Mouse (Mus musculus): Measurements from ENCODE around the gene Gm572. TPM values are rescaled to one million over a fixed set of nuclear protein-coding genes. Genes with fewer than 3 reads are reported as not detected.

The Gm572 gene
- 0.13 TPM in 1 of 2 replicates, not detected in the other for polyA plus RNA-seq (2012; rRNA removed)

- TF ChIP-seq CTCF (IDR thresholded peaks at IDR 0.05; ENCODE audit: insufficient read depth, low read length) (no peak), POLR2A (IDR thresholded peaks at IDR 0.05; ENCODE audit: borderline replicate concordance, extremely low read depth, low read depth, low read length) (no peak)
- WGBS: 46% methylated on average over 15 of the region's 15 CpGs
- peaks cover 4% of the 10 kb centered on the region; the same call in 1 of the 2 replicates for H3K4me1 ChIP-seq (ENCODE audit: control insufficient read depth, insufficient read depth, low read length)
- no peak for DNase-seq
- H3K4me3 ChIP-seq (replicated peaks; ENCODE audit: extremely low read depth, low read depth, low read length): peak within 1 kb of the TSS; percentile 48
These were observed at the start of gene Gm572 for GRCm38 (mm10) chr4:148643291-148644156. TSS of gene Gm572 (plus strand) at chr4:148643317.

- Histone ChIP-seq H3K4me1 (ENCODE audit: control insufficient read depth, insufficient read depth, low read length) (peaks cover 9% of the 10 kb centered on the region), H3K4me3 (replicated peaks; ENCODE audit: extremely low read depth, low read depth, low read length) (no peak overlapping the region)
- DNase-seq: no peak
- TF ChIP-seq POLR2A (IDR thresholded peaks at IDR 0.05; ENCODE audit: borderline replicate concordance, extremely low read depth, low read depth, low read length): no peak
- no peak for TF ChIP-seq CTCF (IDR thresholded peaks at IDR 0.05; ENCODE audit: insufficient read depth, low read length)
- WGBS: 95% methylated on average over 11 of the region's 11 CpGs
These were observed 49.1 kb upstream of the Gm572 start for GRCm38 (mm10) chr4:148593996-148594395.

DNA sequence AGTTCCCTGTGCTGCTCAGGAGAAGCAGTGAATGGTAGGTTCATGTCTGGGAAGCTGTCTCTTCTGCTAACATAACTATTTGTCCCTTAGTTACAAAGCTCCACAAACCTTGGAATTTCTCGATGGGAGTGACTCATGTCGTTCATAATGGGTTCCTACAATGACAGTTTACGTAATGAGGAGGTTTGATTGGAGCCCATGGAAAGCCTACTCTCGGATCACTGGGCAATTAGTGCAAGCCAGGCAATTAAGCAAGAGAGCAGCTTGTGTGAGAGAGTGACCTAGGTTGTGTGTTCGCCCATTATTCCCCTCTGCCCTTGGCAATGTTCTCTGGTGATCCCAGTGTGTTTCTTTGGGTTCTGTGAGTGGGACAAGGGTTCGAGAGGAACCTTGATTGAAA lies 47.2 kb upstream of the Gm572 start:
- DNase-seq: no peak
- peaks cover 5% of the 10 kb centered on the region for H3K4me1 ChIP-seq (ENCODE audit: control insufficient read depth, insufficient read depth, low read length)
- H3K4me3 ChIP-seq (replicated peaks; ENCODE audit: extremely low read depth, low read depth, low read length): no peak overlapping the region
- TF ChIP-seq CTCF (IDR thresholded peaks at IDR 0.05; ENCODE audit: insufficient read depth, low read length): no peak
- no peak for TF ChIP-seq POLR2A (IDR thresholded peaks at IDR 0.05; ENCODE audit: borderline replicate concordance, extremely low read depth, low read depth, low read length)
- WGBS: 82% methylated on average over 6 of the region's 6 CpGs

GRCm38 (mm10) chr4:148596731-148597130 lies 46.4 kb upstream of the Gm572 start:
- WGBS: 93% methylated on average over 3 of the region's 3 CpGs
- TF ChIP-seq CTCF (IDR thresholded peaks at IDR 0.05; ENCODE audit: insufficient read depth, low read length) (no peak), POLR2A (IDR thresholded peaks at IDR 0.05; ENCODE audit: borderline replicate concordance, extremely low read depth, low read depth, low read length) (no peak)
- no peak for DNase-seq
- H3K4me1 ChIP-seq (ENCODE audit: control insufficient read depth, insufficient read depth, low read length): peaks cover 5% of the 10 kb centered on the region
- no peak overlapping the region for H3K4me3 ChIP-seq (replicated peaks; ENCODE audit: extremely low read depth, low read depth, low read length)

- WGBS: 96% methylated on average over 12 of the region's 12 CpGs
- TF ChIP-seq POLR2A (IDR thresholded peaks at IDR 0.05; ENCODE audit: borderline replicate concordance, extremely low read depth, low read depth, low read length): no peak
- no peak overlapping the region for H3K4me3 ChIP-seq (replicated peaks; ENCODE audit: extremely low read depth, low read depth, low read length)
- DNase-seq: no peak
- no peaks in the 10 kb centered on the region for H3K4me1 ChIP-seq (ENCODE audit: control insufficient read depth, insufficient read depth, low read length)
These were observed 44.3 kb upstream of the Gm572 start for GRCm38 (mm10) chr4:148598826-148599225.

DNA sequence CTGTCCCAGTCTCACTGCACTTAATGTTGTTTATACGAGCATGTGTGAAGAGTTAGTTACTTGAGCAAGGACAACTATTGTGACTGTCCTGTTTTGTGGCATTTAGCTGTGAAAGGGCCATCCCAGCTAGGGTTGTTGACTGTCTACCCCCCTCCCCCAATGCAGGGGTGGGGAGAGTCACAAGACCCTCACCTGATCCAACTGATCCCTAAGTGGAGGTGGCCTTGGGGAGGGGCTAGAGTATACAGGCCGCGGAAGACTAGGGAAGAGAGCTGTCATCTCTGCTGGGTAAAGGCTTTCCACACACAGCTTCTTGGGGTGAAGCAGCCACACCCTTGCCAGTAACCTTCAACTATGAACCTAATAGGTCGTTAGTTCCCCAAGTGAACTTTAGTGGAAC lies 42.8 kb upstream of the Gm572 start:
- DNase-seq: no peak
- H3K4me3 ChIP-seq (replicated peaks; ENCODE audit: extremely low read depth, low read depth, low read length): no peak overlapping the region
- no peaks in the 10 kb centered on the region for H3K4me1 ChIP-seq (ENCODE audit: control insufficient read depth, insufficient read depth, low read length)
- no peak for TF ChIP-seq POLR2A (IDR thresholded peaks at IDR 0.05; ENCODE audit: borderline replicate concordance, extremely low read depth, low read depth, low read length)
- TF ChIP-seq CTCF (IDR thresholded peaks at IDR 0.05; ENCODE audit: insufficient read depth, low read length): no peak
- WGBS: 86% methylated on average over 4 of the region's 4 CpGs

DNA sequence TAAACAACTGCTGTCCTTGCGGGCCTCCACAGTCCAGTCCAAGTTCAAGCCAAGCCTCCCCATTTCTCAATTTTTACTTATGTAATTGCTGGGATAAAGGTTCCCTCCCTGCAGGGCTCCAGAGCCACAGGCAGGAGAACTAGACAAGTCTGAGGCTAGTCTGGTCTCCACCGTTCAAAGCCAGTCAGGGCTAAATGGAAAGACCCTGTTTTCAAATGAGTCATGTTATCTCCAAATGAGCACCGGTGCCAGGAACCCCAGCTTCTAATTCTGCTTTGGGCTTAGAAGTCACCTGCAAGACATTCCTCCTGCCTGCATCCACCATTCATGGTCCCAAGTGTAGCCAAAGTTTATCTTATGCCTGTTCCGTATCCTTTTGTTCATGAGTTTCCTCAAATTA lies 41.2 kb upstream of the Gm572 start:
- WGBS: 55% methylated on average over 4 of the region's 4 CpGs
- no peak for DNase-seq
- no peak for TF ChIP-seq CTCF (IDR thresholded peaks at IDR 0.05; ENCODE audit: insufficient read depth, low read length)
- no peak for TF ChIP-seq POLR2A (IDR thresholded peaks at IDR 0.05; ENCODE audit: borderline replicate concordance, extremely low read depth, low read depth, low read length)
- Histone ChIP-seq H3K4me1 (ENCODE audit: control insufficient read depth, insufficient read depth, low read length) (no peaks in the 10 kb centered on the region), H3K4me3 (replicated peaks; ENCODE audit: extremely low read depth, low read depth, low read length) (no peak overlapping the region)

GRCm38 (mm10) chr4:148602357-148603120 lies 40.6 kb upstream of the Gm572 start, which contains the start of gene Masp2:
TSS of gene Masp2 (plus strand) at chr4:148602554.
- no peaks in the 10 kb centered on the region for H3K4me1 ChIP-seq (ENCODE audit: control insufficient read depth, insufficient read depth, low read length)
- WGBS: 86% methylated on average over 14 of the region's 14 CpGs
- no peak for TF ChIP-seq POLR2A (IDR thresholded peaks at IDR 0.05; ENCODE audit: borderline replicate concordance, extremely low read depth, low read depth, low read length)
- H3K4me3 ChIP-seq (replicated peaks; ENCODE audit: extremely low read depth, low read depth, low read length): no peak within 1 kb of the TSS
- DNase-seq: no peak

- TF ChIP-seq CTCF (IDR thresholded peaks at IDR 0.05; ENCODE audit: insufficient read depth, low read length) (no peak), POLR2A (IDR thresholded peaks at IDR 0.05; ENCODE audit: borderline replicate concordance, extremely low read depth, low read depth, low read length) (no peak)
- WGBS: 75% methylated on average over 10 of the region's 10 CpGs
- Histone ChIP-seq H3K4me3 (replicated peaks; ENCODE audit: extremely low read depth, low read depth, low read length) (no peak overlapping the region), H3K4me1 (ENCODE audit: control insufficient read depth, insufficient read depth, low read length) (no peaks in the 10 kb centered on the region)
- no peak for DNase-seq
These were observed 39.6 kb upstream of the Gm572 start for GRCm38 (mm10) chr4:148603376-148604139.
